Mouse (Mus musculus) urinary bladder, postnatal 36 days (tissue): ENCODE data around the gene Rbm24.

ENCODE experiments used
- DNase-seq, 2 experiments: peaks; one replicate each; pipeline ENCODE4 v3.0.0; 2022; ENCODE audit warnings: low spot score in 2 of 2, mixed read lengths in 1 of 2

Rbm24 gene

DNA sequence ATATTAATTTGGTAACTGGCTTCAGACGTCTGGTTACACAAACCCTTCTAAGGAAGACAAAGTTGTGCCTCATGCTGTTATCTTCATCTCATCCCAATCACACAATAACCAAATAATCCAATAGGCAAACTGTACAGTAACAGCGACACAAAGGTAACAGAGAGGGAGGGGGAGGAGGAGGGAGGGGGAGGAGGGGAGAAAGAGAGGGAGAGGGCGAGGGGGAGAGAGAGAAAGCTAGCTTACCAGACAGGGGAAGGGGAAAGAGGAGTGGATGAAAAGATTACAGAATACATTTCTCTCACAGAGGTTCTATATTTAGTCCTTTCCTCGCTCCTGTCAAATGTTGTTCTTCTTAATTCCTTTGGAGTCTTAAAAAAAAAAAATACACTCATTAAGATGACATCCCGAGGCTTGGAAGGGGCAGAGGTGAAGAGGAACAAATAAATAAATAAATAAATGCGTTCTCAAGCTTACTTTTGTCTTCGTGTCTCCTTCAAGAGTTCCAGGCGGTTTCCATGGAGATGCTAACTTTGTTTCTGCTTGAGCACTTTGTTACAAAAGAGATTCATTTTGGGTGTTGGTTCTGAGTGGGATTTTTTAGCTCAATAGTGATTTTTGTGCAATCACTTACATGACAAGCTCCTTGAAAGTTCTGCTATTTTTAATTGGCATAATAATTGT is 15.8 kb downstream of the Rbm24 start:
- DNase-seq: no peak

GRCm38 (mm10) chr13:46438960-46439359 is 20.7 kb downstream of the Rbm24 start:
- no peak for DNase-seq

DNA sequence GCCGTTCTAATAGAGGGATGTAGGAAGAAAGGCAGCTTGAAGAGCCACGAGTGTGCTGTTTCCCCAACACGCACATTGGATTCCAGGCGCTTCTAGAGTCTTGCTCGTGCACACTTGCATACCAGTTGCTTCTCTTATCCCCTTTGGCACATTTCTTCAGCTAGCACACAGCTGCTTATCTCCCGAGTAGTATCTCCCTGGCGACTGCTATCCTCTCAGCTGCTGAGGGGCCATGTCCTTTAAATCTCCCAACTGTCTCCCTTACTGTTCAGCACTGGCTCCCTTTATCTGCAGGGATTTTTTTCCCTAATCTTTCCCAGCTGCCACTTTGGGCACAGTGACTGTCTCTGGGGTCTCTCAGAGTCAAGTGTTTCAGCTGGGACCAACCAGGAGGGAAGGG is 25.8 kb downstream of the Rbm24 start:
- DNase-seq: no peak

GRCm38 (mm10) chr13:46446062-46446461 is 27.8 kb downstream of the Rbm24 start:
- DNase-seq: no peak

GRCm38 (mm10) chr13:46448276-46448675 is 30.0 kb downstream of the Rbm24 start:
- no peak for DNase-seq

DNA sequence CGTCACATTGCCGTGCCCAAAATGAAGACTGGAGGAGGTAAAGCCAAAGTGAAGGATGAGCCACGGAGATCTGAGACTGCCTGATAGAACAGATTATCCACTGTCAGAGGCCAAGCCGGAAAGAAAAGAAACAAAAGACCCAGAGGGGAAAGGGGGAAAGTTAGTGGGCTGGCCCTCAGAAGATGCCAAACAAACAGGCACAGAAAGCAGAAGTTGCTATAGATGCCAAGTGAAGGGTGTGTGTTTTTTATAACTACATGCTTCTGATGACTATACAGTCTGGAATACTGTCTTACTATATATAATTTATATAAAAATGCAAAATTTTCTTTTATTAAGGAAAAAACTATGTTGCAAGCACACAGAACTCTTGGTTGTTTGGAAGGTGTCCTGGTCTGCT is 31.7 kb downstream of the Rbm24 start:
- no peak for DNase-seq

DNA sequence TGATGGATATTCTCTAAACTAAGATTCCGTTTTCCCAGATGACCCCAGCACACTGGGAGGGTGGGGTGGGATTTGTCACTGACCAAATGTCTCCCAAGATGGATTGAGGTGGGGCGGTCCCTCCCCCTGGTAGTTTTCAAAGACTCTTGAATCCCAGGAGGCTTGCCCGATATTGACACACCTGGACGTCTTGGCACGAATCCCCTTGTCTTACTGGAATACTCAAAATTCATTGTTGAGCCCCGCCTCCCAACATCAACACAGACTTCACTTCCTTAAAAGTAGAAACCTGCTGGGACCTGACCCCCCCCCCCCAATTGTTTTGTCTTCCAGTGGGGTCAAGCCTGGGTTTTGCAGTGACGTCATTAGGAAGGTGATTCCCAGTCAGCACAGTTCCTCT is 32.4 kb downstream of the Rbm24 start:
- DNase-seq: no peak

GRCm38 (mm10) chr13:46451548-46451947 is 33.3 kb downstream of the Rbm24 start:
- no peak for DNase-seq

GRCm38 (mm10) chr13:46459546-46459945 is 41.3 kb downstream of the Rbm24 start:
- DNase-seq: no peak

GRCm38 (mm10) chr13:46462280-46462679 is 44.0 kb downstream of the Rbm24 start:
- no peak for DNase-seq

- DNase-seq: no peak
Observed at GRCm38 (mm10) chr13:46463764-46464163, 45.5 kb downstream of the Rbm24 start.

DNA sequence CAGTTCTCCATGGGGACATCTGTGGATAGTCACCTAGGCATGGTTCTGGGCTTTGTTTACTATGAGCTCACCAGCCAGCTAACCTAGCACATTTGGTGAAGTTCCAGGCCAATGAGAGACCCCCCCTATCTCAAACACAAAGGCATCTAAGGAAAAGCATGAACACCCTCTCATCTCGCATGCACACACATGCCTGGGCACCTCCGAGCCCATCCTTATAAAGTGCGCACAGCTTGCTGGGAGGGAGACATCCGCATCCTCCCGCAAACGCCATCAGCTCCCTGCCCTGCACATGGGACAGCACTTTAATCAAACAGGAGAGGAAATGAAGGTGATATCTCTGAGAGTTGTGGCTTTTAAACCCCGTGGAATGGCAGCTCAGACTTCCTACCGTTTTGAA is 50.0 kb downstream of the Rbm24 start:
- no peak for DNase-seq

- no peak for DNase-seq
Observed at GRCm38 (mm10) chr13:46469536-46469935, 51.3 kb downstream of the Rbm24 start.
